Mouse (Mus musculus): ENCODE measurements at regions not wholly inside any gene's neighbourhood (a gene's known extent, or its start where the extent isn't known, plus 50 kb on each side); places are given as distances from the start of the nearest gene placed in this dataset.
A peak's percentile ranks its signal among the peaks of the same experiment; 100 is the strongest.

- DNase-seq (ENCODE audit: low spot score in 2 of 2), result no peak
Observed at GRCm38 (mm10) chr4:55203731-55204710, 145.8 kb upstream of the Rad23b start.

- DNase-seq (ENCODE audit: low spot score in 2 of 2), result no peak
Observed at GRCm38 (mm10) chr4:55206226-55206625, 143.6 kb upstream of the Rad23b start.

DNA sequence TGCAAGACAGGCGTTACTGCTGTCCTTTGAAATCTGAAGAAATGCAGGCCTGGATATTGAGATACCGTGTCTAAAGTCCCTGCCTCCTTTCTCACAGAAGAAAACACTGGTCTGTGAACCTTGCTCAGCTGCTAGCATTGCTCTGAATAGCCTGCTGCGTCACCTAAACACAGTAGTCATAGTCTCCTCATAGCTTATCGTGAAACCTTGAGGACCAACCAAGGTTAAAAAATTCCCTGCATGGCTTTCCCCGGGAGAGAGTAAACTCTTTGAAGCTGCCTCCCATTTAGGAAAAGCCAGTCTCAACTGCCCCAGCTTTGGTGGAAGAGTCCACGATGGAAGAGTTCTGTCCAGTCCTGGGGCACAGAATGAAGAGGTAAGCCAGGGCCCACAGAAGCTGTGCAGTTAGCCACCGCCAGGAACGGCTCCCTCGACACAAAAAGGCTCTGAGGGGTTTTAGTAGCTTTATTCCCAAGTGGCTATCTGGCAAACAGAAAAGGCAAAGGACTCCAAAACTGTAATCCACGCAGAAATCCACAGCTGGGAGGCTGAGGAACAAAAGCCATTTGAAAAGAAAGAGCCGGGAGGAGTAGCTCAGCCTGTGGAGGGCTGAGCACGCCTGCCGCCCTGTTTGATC is 142.0 kb upstream of the Rad23b start:
- DNase-seq (ENCODE audit: low spot score in 2 of 2), result no peak

DNA sequence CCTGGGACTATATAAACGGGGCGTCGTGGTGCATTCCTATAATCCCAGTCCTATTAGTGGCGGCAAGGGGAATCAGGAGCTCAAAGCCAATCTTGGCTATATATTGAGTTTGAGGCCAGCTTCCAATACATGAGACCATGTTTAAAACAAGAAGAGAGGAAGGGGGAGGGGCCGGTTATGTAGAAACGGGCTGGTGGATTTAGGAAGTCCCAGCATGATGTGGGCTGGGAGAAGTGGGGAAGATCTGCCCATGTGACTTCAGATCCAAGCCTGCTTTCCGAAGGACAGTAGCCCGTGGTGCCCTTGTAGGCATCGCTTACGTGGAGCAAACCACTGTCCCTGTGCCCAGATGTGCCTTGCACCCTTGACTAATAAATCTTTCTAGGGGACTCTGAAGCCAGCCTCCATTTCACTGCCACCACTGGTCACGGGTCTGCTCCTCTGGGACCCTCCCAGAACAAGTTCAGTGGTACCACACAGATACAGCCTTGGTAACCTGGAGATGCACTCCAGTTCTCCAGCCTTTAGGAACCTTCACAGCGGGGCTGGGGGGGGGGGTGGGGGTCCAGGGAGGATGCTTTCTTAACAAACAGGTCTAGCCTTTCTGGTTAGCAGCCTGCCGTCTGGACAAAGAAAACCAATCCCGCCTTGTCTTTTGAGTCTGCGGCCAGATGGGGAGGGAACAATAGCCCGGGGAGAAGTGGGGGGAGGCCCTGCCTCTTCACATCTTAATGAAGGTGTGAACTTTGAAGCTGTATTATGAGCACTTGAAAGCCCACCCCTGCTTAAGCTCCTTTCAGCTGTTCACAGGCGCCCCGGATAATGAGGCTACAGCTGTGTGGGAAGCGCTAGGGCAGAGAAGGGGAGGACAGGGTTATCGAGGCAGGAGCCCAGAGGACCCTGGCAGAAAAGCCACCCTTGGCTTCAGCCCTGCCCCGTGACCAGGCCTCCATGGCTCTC is 141.2 kb upstream of the Rad23b start:
- no peak for DNase-seq (ENCODE audit: low spot score in 2 of 2)

- DNase-seq (ENCODE audit: low spot score in 2 of 2), result no peak
Observed at GRCm38 (mm10) chr4:55215425-55216174, 134.2 kb upstream of the Rad23b start.

- no peak for DNase-seq (ENCODE audit: low spot score in 2 of 2)
Observed at GRCm38 (mm10) chr4:55216175-55216545, 133.7 kb upstream of the Rad23b start.

DNA sequence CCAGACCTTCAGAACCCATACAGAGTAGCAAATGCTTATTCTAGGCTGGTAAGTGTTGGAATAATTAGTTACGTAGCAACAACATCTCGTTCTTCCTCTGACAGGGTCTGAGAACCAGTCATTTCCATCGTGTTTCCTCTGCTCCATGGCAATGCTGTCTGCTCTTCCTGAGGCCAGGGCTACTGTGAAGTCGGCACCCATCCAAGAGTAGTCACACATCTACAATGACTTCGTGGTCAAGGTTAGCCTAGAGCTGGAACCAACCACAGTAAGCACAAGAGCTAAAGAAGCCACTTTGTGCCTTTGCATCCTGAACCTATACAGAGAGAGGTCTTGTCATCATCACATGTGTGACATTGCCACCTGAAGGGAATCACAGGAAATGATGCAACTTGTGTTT is 124.1 kb upstream of the Rad23b start:
- DNase-seq (ENCODE audit: low spot score in 2 of 2), result no peak

DNA sequence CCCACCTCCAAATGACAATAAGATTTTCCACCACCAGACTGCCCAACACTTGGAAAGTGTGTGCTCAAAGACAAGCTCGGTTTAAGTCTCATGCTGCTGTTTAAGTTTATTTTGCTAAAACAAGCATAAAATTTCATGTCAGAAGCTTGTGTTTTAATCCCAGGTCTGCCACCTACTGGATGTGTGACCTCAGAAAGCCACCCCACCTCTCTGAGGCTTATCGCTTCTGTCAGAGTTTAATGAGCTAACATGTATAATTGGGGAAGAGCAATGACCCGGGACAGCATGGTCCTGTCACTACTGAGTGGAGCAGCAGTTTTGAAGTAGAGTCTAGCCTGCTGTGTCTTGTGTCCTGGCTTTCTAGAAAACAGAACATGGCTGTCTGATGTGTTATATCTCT is 122.4 kb upstream of the Rad23b start:
- no peak for DNase-seq (ENCODE audit: low spot score in 2 of 2)

GRCm38 (mm10) chr4:55231522-55231921 is 118.3 kb upstream of the Rad23b start:
- no peak for DNase-seq (ENCODE audit: low spot score in 2 of 2)

DNA sequence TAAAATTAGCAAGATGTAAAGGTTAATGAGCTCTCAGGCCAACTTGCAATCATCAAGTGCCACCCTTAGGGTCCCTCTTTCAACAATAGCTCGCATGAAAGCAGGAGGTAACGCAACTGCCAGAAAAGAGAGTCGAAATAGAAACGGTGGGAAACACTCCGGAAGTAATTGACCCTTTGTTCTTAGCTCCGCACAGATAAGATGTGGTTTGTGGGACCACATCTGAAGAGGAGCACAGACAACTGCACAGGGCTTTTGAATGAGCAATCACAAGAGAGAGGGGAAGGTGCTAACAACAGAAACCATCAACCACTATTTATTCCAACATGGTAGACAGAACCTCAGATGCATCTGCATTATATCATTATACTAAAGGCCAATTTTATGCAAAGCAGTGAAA is 112.0 kb upstream of the Rad23b start:
- no peak for DNase-seq (ENCODE audit: low spot score in 2 of 2)

GRCm38 (mm10) chr4:55240450-55240849 is 109.4 kb upstream of the Rad23b start:
- peak; percentile 36 to 77 for DNase-seq (ENCODE audit: low spot score in 2 of 2)

DNA sequence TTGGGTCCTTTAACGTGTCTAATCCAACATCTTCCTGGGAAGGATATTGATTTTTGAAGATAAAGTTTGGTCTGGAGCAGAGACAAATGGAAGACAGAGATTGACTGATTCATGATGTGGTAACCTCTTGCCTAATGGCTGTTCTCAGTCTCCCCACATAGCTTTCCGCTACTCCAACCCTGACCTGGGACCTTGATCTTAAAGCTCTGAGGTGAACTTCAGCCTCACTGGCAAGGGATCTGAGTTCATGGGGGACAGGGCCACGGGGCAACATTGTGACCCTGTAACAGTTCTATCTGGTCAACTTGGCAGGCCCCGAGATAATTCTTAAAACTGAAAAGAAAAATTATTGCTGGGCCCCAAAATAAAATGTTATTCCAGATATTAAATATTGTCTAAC is 107.5 kb upstream of the Rad23b start:
- DNase-seq (ENCODE audit: low spot score in 2 of 2), result no peak

DNA sequence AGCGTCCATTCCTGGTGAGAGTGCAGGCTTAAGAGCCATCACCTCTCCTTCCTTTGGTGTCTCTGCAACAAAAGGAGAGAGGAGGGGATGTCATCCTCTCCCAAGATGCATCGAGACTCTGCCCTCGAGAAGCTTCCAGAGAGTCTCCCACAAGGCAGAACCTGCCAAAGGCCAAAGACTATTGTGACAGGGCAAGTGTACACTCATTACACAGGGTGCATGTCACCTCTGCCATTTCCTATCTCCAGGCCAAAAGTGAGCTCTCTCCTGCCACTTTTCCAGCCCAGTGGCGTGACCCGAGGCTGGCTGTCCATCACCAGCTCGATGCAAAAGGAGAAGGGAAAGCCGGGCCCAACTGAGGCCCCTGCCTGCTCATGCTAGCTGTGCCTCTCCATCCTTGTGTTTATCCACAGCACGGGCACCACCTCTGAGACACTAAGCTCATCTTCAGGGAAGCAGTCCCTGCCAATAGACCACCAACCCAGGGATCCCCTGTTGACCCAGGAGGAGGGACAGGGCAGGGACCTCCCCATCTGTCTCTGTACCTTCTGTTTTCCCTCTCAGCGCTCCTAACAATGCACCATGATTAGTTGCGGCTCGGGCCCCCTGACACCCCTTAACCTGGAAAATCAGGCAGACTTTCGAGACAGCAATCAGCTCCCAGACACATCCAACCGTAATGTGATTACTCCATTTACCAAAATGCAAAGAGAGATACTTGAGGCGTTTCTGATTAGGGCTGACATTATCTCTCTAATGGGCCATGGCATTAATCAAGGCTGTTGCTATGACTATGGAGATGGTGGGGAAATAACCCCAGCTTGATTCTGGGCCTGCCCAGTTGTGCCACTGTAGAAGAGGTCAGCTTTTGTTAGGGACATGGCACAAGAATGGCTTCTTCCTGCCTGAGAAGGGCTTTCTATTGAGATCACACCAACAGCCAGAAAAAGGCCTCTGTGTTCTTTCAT is 106.5 kb upstream of the Rad23b start:
- no peak for DNase-seq (ENCODE audit: low spot score in 2 of 2)

- no peak for DNase-seq (ENCODE audit: low spot score in 2 of 2)
Observed at GRCm38 (mm10) chr4:55245789-55246188, 104.1 kb upstream of the Rad23b start.

DNA sequence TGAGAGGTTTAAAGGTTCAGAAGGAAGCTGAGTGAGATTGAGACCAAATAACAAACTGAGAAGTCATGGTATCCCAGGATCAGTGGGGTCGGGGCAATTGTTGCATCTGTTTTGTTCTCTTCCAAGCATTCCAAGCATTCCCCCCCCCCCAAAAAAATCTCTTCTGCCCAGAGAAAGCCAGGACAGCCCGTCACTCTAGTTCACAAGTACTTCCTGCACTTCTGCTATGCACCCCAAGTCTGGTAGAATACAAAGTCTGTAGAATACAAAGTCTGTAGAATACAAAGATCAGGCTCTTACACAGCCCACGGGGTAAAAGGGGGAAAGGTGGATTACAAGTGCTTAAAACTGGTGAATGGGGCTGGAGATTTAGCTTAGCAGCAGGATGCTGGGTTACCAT is 99.5 kb upstream of the Rad23b start:
- no peak for DNase-seq (ENCODE audit: low spot score in 2 of 2)

GRCm38 (mm10) chr4:55251546-55251945 is 98.3 kb upstream of the Rad23b start:
- no peak for DNase-seq (ENCODE audit: low spot score in 2 of 2)

DNA sequence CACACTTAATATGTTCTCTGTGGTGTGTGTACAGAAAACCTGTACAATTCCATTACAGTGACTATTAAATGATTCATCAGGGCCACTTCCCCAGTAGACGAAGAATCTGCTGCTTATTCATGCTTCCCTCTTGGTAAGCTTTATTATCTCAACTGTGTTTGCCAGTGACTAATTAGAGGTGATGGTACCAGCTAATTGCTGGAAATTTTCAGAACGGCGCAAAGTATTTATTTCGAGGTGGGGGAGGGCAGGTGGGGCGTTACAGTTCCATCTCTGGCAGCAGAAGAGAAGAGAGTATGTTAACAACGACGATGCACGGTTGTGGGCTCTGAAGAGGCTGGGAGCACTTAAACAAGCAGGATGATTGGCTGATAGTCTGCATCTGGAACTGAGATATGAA is 96.1 kb upstream of the Rad23b start:
- no peak for DNase-seq (ENCODE audit: low spot score in 2 of 2)

DNA sequence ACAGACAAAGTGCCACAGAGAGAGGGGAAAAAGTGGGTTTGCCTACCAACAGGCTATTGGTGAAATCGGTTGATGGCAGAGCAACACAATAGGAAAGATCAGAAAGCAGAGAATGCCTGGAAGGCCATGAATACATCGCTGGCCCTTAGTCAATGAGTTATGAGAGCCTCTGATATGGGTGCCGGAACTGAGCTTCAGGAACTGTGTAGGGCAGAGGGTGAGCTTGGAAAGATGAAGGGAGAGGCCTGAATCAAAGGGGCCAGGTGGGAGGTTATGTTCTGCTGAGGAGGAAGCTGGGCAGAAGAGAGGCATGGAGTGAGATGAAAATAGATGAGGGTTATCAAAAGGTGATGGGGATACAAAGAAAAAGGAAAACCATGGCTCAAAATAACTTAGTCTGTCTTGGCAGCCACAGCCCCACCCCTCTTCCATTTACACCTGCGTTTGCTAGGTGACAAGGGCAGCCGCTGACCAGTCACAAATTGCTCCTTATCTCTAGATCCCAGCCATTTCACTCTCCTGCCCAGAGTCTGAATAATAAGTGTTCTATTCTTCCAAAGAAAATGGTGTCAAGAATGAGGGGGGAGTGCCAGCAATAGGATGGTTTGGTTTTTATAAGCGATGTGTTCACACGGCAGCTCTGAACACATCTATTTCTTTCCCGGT is 77.7 kb upstream of the Rad23b start:
- DNase-seq (ENCODE audit: low spot score in 2 of 2), result no peak

- no peak for DNase-seq (ENCODE audit: low spot score in 2 of 2)
Observed at GRCm38 (mm10) chr4:55276300-55276952, 73.4 kb upstream of the Rad23b start.
